Mouse (Mus musculus) left cerebral cortex, postnatal 25 days (tissue): ENCODE measurements around the gene Wnt5b. TPM values are rescaled to one million over a fixed set of nuclear protein-coding genes. Genes with fewer than 3 reads are reported as not detected.
A peak's percentile ranks its signal among the peaks of the same experiment; 100 is the strongest.

ENCODE experiments used
- DNase-seq, 2 experiments: peaks; one replicate each; pipeline ENCODE4 v3.0.0; 2022; ENCODE audit warnings: low spot score in 2 of 2, mixed read lengths in 1 of 2
- intact Hi-C: fragments of 180-260 bp; cut with DNase I; formaldehyde crosslinking; loops from one replicate; pipeline ENCODE4 v1.15.1; 2025
- total RNA-seq, 2 experiments: library from RNA; stranded (reverse); gene quantifications; 2 replicates each; pipeline ENCODE4 v1.2.3; 2021

The Wnt5b gene
- total RNA-seq, 2 experiments from 2014 or later = 1.6 to 1.9 TPM

DNA sequence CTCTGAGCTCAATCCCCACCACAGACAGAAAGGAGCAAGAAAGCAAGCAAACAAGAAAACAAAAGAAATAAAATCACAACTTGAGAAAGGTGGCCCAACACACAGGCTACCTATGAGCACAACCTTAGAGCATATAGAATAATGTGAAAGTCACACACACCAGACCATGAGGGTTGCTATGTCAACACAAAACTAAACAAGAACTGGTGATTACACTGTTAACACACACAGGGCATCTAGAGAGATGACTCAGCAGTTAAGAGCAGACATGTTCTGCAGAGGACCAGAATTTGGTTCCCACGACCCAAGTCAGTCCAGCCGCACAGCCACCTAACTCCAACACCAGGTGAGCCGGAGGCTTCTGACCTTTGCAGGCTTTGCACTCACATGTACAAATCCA lies 141.2 kb downstream of the Wnt5b start:
- no peak for DNase-seq
- intact Hi-C loops = no loop called here

DNA sequence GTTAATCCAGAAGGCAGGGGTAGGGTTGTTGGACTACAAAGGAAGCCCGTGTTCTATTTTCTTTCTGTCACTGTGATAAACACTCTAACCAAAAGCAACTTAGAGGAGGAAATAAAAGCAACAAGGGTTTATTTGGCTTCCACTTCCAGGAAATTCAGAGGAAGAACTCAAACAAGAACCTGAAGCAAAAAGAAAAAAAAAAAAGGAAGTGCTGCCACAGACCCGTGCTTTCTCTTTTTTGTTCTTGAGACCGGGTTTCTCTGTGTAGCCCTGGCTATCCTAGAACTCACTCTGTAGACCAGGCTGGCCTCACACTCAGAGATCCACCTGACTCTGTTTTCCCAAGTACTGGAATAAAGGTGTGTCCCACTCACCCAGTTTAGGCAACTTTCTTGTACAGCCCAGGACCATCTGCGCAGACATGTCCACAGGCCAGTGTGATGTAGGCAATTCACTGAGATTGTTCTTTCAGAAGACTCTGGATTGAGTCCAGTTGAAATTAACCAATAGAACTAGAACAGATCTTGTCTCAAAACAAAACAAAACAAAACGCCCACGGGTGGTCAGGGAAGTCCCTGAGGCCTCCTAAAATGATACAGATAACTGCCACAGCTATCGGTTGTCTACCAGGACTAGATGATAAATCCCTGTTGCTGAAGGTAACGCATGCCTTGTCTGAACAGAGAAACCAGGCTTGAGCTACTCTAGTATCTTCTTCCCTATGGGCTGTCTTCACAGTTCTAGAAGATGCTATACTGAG lies 142.4 kb downstream of the Wnt5b start:
- DNase-seq = no peak
- intact Hi-C loops = no loop called here

DNA sequence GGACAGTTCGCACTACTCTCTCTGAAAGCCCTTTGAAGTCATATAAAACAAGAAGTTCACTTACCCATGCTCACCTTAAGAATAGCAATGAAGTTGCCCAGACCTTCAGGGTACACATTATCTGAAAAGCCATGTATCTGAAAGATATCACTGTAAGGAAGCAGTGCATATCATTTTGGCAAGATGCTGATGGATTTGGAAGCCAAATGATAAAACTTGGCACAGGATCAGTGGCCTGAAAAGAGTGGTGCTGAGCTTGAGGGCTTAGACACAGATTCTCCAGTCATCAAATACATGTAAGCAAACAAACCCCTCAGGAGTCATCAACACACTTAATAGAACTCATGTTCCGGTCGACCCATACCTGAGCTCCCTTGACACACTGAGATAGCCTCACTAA lies 143.5 kb downstream of the Wnt5b start:
- intact Hi-C loops = no loop called here
- no peak for DNase-seq

DNA sequence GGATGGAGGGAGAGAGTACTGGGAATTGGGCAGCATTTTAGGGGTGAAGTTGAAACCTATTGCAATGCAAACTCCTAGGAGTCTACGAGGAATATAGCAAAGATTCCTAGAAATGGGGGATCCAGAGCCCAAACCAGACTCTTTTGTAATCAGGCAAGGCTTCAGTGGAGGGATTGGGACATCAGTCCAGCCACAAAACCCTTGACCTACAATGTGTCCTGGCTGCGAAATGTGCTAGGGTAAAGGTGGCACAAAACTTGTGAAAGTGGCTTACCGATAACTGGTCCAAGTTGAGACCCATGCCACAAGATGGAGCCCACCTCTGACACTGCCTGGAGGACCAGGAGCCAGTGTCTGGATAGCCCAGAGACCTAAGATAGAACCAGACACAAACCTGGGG lies 144.8 kb downstream of the Wnt5b start:
- intact Hi-C loops = no loop called here
- no peak for DNase-seq

DNA sequence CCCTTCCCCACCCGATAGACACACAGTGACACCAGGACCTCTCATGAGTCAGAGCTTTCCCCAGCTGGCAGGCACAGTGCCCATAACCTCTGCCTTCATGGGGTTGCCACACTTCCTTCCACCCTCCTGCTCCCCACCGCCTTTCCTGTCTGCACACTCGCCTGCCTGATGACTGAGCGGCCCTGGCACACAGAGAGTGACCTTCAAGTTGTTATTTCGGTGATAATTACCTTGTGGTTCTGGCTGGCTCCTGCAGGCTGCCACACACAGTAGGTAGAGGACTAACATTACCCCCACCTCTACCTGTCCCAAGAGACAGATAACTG lies 147.9 kb downstream of the Wnt5b start:
- intact Hi-C loops = no loop called here
- DNase-seq = peak in 1 of 2 experiments; percentile 34

DNA sequence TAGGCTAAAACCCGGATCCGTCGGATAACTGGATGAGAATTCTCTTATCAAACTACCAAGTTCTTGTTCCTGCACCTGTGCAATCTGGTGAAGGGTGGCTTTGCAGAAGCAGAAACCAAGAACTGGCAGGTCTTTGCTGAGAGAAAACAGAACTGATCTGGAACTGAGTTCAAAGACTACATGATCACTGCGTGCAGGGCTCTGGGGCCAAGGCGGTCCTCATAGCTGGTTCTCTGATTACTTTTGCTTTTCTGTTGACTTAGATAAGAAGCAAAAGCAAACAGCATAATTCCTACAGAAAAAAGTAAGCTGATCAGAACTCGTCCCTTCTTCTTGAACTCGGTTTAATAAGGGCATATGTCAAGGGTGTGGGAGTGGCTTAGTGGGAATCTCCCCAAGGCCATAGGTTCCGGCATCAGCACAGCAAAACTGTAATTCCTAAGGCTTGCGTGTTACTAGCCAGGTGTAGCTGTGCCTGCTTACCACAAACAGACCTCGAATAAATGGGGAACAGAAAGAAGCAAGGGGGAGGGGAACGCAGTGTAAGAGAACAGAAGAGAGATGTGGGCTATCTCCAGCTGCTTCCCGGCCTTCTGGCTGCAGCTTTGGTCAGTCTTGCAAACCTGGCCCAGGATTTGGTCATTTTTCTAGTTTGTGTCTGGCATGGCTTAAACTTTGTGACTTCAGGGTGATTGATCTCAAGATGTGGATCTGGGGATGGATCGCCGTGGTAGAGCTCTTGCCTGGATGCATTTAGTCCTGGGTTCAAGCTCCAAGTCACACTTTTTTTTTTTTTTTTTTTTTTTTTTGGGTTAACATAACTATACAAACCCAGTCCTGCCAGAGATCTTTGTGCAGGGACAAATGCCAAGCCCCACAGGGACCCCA lies 148.5 kb downstream of the Wnt5b start:
- intact Hi-C loops = no loop called here
- DNase-seq = no peak

DNA sequence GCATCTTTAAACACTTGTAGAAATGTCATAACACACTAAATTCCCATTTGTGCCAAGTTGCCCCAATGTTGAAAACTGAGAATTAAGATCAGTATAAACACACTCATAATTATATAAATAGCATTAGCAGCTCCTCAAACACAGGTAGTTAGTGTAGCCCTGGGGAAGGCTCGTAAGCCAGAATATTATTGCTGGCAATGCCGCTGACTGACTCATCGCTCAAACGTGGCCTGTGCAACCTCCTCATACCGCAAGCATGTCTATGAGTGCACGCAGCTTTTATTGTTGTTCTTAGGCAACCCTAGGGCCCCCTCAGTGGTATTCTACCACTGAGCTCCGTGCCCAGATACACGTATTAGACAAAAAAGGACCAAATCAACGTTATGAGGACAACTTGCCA lies 151.3 kb downstream of the Wnt5b start:
- DNase-seq = no peak
- intact Hi-C loops = no loop called here

DNA sequence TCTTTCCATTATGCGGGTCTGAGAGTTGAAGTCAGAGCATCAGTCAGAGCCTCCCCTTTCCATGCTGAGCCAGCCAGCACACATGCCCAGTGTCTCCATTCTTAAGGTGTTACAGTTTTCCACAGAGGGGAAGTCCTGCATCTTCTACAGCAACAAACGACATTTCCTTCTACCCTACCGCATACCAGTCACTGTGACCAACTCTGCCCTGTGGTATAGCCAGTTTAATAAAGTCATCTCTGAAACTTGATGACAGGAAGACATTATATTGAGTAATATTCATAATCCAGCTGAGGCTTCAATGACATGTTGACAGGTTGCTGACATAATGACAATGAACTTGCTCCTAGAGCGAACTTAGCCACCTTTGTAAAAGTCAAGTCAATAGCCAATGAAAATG lies 153.4 kb downstream of the Wnt5b start:
- no peak for DNase-seq
- intact Hi-C loops = no loop called here

DNA sequence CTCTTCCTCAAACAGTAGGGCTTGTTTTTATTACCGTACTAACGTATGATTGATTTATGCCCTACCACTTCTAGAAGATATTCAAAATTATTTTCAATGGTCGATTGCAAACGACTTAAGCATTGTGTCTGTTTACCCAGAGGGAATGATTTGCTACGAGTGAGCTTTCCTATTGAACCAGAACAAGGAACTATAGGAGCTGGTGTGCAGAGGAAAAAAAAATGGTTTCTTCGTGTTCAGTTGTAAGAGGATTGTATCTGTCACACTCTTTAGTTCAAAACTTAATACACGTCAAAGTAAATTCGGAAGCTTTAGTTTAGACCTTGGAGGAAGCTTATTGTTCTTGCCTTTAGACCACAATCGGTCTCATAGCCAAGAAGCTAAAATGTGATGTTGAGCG lies 155.1 kb downstream of the Wnt5b start:
- intact Hi-C loops = no loop called here
- DNase-seq = no peak

DNA sequence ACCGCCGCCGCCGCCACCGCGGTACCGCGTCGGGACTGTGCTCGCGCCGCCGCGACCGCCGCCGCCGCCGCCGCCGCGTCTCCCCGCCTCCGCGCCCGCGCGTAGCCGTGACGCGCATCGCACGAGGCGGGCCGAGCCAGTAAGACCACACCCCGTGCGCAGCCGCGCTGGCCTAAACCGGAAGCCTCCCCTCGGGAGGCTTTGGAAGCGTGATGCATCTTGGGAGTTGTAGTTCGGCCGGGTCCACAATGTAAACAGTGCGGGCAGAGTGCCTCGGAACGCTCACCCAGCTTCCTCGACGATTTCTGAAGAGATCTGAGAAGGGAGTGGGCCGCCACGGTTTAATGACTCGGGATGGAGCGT lies 155.5 kb downstream of the Wnt5b start:
- intact Hi-C loops = no loop called here

DNA sequence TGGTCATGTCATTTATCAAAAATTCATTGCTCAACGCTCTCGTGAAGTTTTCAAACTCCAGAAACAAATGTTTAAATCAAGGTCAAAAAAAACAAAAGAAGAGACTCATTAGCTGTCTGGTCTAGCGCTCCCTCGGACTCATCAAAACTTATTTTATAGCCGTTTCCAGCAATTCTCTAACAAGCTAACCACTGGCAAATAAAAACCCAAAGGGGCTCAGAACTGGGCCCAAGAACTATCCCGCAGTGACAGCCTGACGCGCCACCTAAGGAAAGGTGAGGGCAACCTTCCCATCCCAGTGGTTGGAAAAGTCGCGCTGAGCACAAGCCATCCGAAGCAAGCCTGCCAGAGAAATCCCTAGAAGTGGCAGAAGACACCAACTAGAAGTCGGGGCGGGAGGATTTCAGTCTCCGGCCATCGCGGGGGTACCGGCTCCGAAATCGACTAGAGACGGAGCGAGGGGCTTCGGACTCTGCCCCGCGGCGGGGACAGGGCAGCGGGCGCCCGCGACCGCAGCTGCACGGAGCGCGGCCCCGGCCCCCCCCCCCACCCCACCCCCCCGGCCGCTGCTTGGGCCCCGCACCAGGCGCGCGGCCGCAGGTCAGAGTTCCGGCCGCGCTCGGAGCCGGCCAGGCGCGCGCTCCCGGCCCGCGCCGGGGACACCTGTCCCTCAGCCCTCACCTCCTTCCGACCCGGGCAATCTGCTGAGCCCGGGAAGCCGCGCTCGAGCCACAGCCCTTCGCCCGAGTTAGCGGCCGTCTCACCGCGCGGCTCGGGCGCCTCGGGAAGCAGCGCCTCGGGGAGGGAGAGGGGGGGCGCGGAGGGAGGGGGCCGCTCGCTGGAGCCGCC lies 156.1 kb downstream of the Wnt5b start:
- intact Hi-C loops = no loop called here
- DNase-seq = peak; percentile 12 to 26

More for the DNA sequence above, 155.5 kb downstream of the Wnt5b start:
- peak; percentile 96 to 98 for DNase-seq

DNA sequence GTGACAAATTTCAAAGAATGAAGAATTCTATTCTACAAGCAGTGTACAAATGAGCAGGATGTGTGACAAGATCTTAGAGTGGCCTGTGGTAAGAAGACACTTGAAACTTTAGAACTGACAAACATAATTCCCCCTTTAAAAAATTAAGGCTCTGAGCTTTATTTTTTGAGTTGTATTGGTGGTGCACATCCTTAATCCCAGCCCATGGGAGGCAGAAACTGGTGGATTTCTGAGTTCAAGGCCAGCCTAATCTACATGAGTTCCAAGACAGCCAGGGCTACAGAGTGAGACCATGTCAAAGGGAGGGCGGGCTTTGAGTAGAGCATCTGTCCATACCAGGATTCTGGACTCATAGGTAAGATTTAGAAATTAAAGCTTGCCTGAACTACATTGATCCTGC lies 157.3 kb downstream of the Wnt5b start:
- DNase-seq = no peak
- intact Hi-C loops = no loop called here

DNA sequence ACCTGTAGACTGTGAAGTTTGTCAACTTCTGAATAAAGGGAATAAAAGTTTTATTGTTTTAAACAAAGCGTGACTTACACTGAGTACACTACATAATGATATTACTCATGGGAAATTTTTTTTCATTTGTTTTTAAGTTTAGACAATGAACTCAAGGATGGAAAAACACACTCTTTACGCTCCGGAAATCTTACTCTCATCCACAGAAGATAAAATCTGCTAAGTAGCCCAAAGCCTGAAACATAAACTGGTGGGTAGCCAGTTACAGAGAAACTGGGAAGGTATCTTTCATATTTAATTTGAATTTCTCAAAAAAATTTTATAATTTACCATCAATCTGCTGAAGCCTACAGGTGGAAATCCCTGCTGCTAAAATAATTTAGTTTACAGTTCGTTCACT lies 157.7 kb downstream of the Wnt5b start:
- intact Hi-C loops = no loop called here
- no peak for DNase-seq

DNA sequence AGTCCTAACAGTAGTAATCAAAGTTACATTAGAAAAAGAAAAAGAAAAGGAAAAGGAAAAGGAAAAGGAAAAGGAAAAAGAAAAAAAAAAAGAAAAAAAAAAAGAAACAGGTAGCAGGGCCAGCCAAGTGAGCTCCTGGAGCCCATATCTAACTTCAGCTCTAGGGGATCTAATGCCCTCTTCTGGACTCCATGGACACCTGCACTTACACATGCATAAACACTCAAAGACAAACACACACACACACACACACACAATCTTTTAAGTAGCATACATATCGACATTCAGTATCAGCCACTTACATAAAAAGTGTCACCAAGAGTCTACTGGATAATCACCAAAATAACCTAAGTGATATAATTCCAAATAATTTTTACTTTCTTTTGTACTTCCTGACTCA lies 158.5 kb downstream of the Wnt5b start:
- intact Hi-C loops = no loop called here
- no peak for DNase-seq

Other genes with a start within 250 kb of the Wnt5b start
- gene Lrtm2, start 213.6 kb downstream of the Wnt5b start, total RNA-seq = 10 to 100 TPM; 52.0 to 56.5 TPM
- 10 to 100 TPM; 36.6 to 40.2 TPM for gene Adipor2, start 126.6 kb downstream of the Wnt5b start, total RNA-seq
- 10 to 100 TPM; 33.5 to 34.3 TPM for gene Fbxl14, start 64.7 kb downstream of the Wnt5b start, total RNA-seq